Mouse (Mus musculus) frontal cortex, postnatal 25 days (tissue): ENCODE measurements around the gene Afap1.
A peak's percentile ranks its signal among the peaks of the same experiment; 100 is the strongest.

Experiments used
- DNase-seq, 2 experiments: peaks; one replicate each; pipeline ENCODE4 v3.0.0; 2022; ENCODE audit warnings: low spot score in 2 of 2

Afap1 gene

GRCm38 (mm10) chr5:35893093-35893804 is at the start of gene Afap1:
Gene Afap1 (plus strand): TSS chr5:35893319.
- DNase-seq, result peak; percentile 96

DNA sequence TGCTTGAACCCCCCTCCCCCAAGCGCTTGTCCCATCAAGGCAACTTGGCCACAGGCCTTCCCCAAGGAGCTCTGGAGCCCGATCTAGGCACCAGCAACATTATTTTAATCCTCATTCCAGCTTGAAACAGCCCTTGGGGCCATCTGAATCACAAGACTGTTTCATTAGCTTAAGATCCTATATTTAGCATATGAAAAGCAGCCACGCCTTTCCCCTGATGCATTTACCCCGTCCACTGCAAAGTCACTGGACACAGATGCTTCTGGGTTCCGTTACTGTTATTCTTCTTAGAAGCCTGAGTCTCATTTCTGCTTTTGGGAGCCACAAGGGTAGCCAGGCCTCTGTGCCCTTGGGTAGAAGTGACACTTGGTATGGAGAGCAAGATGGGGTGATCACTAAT is 41.6 kb upstream of the Afap1 start:
- DNase-seq, result no peak

- no peak for DNase-seq
Measured at GRCm38 (mm10) chr5:35853463-35853862, 39.7 kb upstream of the Afap1 start.

DNA sequence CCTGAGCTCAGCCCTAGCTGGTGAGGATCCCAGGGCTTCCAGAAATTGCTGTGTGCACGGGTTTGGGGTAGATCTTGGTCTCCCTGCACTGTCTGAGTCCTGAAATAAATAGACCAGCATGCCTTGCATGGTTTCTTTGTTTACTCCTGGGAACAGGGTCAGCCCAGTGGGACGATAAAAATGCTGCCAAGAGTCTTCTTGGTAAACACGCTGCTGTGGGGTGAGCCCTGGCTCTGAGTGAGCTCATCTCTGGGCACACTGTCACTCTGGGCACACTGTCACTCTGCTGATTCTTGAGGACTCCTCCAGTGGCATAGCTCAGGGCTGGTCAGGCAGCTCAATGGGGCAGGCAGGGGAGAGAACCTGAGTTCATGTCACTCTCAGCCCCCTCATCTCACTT is 36.9 kb upstream of the Afap1 start:
- DNase-seq, result no peak

- DNase-seq, result peak; percentile 45 to 56
Measured at GRCm38 (mm10) chr5:35858069-35858468, 35.0 kb upstream of the Afap1 start.

DNA sequence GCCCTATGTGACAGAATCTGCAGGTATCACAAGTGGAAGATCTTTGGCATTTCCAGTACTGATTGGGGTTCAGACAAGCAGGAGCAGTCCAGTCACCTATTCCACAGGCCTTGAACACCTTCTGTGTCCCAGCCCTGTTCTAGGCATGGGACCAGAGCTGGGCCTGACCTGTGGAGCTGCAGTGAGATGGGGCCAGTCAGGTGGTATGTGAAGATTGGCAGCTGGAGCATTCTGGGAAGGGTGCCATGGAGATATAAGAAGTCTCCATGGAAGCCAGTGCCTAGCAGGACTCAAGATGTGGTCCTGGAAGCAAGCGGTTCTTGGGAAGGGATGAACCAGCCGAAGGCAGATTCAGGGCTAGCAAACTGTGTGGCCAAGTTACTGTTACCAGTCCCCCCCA is 31.7 kb upstream of the Afap1 start:
- no peak for DNase-seq

- DNase-seq, result no peak
Measured at GRCm38 (mm10) chr5:35869973-35870372, 23.1 kb upstream of the Afap1 start.

GRCm38 (mm10) chr5:35870408-35871012 is 22.6 kb upstream of the Afap1 start:
- peak; percentile 29 to 49 for DNase-seq

DNA sequence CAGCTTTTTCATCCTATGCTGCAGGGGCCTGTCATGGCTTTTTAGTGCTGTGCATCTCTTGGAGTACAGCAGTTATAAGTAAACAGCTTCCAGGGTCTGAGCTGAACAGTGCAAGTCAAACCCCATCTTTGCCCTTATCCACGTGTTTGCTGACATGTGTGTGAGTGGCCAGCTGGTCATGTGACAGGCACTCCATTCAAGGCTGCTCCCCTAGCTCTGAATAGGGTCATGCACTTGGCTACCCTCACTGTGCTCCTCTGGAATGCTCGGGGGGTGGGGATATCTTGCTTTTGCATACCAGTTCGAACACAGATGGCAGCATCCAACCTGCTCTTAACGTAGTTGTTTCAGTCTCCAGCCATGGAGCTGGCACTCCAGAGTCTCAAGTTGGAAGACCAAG is 19.7 kb upstream of the Afap1 start:
- no peak for DNase-seq

- no peak for DNase-seq
Measured at GRCm38 (mm10) chr5:35876236-35876635, 16.9 kb upstream of the Afap1 start.

GRCm38 (mm10) chr5:35879199-35879598 is 13.9 kb upstream of the Afap1 start:
- DNase-seq, result peak in 1 of 2 experiments; percentile 39

DNA sequence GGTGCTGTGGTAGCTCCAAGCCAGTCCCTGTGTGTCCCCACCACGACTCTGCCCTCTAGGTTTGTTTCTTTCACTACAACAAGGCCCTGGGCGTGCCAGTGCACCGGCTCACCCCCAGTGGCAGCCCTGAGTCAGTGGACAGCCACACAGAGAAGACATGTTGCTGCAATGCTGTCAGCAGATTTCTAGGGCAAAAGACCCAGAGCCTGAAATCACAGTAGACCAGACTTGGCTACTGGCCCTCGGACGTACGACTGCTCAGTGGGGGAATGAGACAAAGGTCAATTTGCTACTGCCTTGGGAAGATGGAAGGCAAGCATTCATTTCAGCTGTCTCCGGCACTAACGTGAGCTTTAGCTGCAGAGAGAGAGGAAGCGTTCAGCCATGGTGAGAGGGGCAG is 10.7 kb upstream of the Afap1 start:
- no peak for DNase-seq

- DNase-seq, result peak in 1 of 2 experiments; percentile 32
Measured at GRCm38 (mm10) chr5:35884262-35884661, 8.9 kb upstream of the Afap1 start.

DNA sequence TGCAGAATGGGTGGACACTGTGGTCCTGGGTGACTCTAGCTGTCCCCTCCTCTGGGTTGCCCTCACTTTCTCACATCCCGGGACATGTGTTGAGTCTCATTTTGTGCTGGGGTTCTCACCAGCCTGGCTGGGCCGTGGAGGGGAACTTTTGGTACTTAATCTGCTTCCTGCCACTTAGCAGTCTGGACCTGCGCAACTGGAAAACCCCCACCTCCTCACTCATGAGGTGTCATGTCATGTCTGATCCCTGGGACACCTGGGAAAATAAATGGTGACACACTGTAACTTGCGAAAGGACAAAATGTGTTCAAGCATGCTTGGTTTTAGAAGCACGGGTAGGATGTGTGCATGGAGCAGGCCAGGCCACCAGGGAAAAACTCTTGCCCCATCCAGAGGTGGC is 8.4 kb upstream of the Afap1 start:
- no peak for DNase-seq

- no peak for DNase-seq
Measured at GRCm38 (mm10) chr5:35888959-35889358, 4.2 kb upstream of the Afap1 start.

DNA sequence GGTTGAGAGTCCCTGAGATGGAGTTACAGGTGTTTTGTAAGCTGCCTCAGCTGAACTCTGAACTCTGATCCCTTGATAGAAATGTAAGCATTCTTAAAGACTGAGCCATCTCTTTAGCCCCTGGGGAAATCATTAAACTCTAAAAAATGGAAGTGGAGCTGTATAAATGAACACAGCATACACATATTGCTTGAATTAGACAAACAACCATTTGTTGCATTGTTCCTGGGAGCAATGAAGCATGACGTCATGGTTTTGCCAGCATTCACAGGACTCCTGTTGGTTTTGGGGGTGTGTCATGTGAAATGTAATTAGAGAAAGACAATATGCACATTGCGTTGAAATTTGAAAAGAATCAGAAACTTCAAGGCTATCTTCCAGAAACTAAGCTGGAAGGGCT is 3.5 kb upstream of the Afap1 start:
- DNase-seq, result no peak

DNA sequence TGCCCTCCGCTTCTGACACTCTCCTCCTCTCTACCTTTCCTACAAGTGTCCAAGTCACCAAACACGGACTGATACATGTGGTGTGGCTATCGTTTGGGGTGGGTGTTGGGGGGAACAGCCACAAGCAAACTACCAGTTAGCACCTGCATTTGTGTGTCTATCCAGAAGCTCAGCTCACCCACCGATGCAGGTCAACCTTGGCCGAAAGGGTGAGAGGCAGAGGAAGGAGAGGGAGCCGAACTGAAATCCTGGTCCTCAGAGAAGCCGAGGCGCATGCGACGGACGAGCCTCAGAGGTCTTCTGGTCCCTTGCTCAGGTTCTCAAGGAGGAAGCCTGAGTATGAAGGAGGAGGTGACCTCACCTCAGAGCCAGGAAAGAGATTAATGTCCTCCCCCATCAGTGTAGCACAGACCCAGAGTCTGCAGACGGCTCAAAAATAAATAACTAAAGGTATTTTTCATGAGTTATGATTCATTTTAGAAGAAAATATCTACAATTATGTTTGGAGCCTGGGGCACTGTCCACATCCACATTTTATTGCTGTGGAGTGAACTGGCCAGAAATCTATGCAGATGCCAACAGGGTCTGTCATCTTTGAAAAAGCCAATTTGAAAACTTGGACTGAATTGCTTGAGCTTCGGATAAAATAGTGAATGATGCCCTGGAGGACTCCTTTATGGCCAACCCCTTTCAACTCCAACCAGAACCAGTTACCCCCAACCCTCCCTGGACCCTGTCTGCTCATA is 2.0 kb upstream of the Afap1 start:
- DNase-seq, result no peak

GRCm38 (mm10) chr5:35892363-35892762 is 756 bp upstream of the Afap1 start:
- no peak for DNase-seq

- DNase-seq, result peak; percentile 48 to 58
Measured at GRCm38 (mm10) chr5:35893805-35894260, 714 bp downstream of the Afap1 start.

DNA sequence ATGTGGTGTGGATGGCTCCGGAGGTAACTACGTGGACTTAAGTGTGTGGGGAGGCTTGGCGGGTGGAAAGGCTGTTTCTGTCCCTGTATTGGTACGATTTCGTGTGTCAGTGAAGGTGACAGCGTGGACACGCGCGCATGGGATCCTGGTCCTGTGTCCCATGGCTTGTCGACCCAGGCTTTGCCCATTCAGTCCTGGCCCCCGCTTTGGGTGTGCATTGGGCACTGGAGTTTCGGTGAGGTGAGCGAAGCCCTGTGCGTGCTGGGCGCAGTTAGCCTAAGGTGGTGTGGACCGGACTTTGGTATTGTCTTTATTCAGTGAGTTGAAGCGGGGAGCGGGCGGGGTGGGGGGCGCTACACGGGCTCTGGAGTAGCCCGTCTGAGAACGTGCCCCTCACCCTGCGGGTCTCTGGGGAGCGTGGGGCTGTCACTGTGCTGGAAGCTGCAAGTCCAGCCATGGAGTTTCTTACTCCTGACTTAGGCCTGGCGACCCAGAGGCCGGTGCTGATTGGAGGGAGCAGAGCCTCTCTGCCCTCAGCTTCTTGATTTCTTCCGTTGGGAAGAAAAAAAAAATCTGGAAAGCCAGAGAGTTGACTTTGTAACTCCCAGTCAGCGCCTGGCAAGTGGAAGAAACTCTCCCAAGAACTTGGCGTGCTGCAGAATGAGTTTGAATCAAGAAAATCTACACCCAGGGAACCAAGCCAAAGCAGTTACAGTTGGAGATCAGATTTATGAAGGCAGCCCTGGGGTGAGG is 1.4 kb downstream of the Afap1 start:
- no peak for DNase-seq

DNA sequence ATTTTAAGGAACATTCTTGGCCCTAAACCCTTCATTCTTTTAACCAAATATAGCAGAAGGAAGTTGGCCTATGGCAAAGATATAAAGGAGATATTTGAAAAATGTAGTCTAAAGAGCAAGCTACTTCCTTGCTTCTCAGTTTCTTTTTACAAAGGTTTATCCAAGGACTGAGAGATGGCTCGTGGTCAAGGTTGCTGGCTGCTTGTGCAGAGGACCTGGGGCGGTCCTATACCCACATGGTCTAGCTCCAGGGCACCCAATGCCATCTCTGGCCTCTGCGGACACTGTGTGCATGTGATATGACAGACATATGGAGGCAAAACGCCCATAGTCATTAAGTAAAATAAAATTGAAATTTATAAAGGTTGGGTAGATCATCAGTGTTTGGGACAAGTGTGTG is 2.8 kb downstream of the Afap1 start:
- DNase-seq, result no peak

DNA sequence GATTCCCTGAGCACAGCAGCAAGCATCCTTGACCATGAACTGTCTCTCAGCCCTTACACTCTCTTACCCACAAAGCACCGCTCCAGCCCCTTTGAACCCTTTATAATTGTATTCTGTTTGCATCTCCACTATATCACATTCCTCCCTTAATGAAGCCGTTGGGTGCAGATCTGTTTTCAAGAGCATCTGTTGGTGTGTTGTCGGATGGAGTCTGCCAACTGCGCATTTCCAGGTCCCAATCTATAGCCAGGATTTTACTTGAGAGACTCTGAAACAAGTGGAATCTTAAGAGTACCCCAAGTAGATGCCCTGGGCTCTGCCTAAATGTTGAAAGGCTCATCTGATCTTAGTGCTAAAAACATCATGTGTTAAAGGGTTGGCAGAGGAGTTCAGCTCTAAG is 3.4 kb downstream of the Afap1 start:
- DNase-seq, result no peak
